Mouse (Mus musculus): ENCODE data around the gene Bst1. TPM values are rescaled to one million over a fixed set of nuclear protein-coding genes. Genes with fewer than 3 reads are reported as not detected.

The Bst1 gene
- polyA plus RNA-seq, 1 experiment from 2014 or later, result 2.8 TPM

DNA sequence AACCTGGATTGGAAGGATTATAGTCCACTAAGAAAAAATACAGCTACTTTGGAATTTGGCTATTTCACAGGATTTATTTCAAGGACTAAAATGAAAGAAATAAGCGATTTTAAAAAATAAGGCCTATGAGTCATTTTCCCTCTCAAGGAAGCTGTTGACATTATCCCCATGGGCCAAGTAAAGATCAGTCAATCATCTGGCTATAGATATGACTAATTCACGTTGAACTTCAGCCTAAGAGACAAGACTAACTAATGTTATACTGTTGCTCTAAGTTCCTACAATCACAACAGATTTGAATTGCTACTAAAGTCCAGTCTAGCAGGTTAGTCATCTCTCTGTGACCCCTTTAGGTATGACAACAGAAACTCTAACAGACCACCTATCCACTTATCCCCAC, 34.7 kb upstream of the Bst1 start:
- Histone ChIP-seq H3K27ac (ENCODE audit: low read length) (no peak overlapping the region), H3K9ac (ENCODE audit: low read length) (no peak overlapping the region), H3K9me3 (replicated peaks; ENCODE audit: control insufficient read depth, low read length) (no peaks in the 10 kb centered on the region), H3K36me3 (ENCODE audit: control insufficient read depth, insufficient read depth) (no peaks in the 10 kb centered on the region), H3K4me2 (ENCODE audit: low read depth, low read length) (no peak overlapping the region), H3K4me3 (ENCODE audit: low read length) (no peak overlapping the region), H3K4me1 (ENCODE audit: control insufficient read depth, insufficient read depth, low read length) (peaks cover 10% of the 10 kb centered on the region), H3K27me3 (ENCODE audit: control insufficient read depth, insufficient read depth, low read length) (no peaks in the 10 kb centered on the region)
- ATAC-seq (replicated peaks; ENCODE audit: extremely low read depth, insufficient read depth, low FRiP score), result no peak
- 68% methylated on average over 2 of the region's 2 CpGs for WGBS

DNA sequence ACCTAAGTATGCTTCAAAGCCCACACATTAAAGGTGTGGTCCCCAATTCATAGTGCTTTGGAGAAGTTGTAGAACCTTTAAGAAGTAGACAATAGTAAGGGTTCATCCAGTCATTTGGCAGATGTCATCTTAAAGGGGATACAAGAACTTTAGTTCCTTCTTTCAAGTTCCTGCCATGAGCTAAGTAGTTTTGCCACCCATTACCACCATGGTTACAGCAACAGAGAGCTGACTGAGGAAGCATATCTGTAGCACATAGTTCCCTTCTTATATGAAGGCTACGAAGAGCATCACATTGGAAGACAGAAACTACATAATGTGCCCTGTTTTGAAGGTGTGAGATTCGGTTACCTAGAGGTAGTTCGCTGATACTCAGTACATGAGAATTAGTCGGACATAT, 32.1 kb upstream of the Bst1 start:
- no peak overlapping the region for H3K4me3 ChIP-seq (ENCODE audit: low read length)
- 87% methylated on average over 4 of the region's 4 CpGs for WGBS
- H3K27me3 ChIP-seq (ENCODE audit: control insufficient read depth, insufficient read depth, low read length), result no peaks in the 10 kb centered on the region
- no peaks in the 10 kb centered on the region for H3K9me3 ChIP-seq (replicated peaks; ENCODE audit: control insufficient read depth, low read length)
- no peak overlapping the region for H3K9ac ChIP-seq (ENCODE audit: low read length)
- no peak overlapping the region for H3K4me2 ChIP-seq (ENCODE audit: low read depth, low read length)
- peaks cover 4% of the 10 kb centered on the region; the same call in 1 of the 2 replicates for H3K4me1 ChIP-seq (ENCODE audit: control insufficient read depth, insufficient read depth, low read length)
- no peak for ATAC-seq (replicated peaks; ENCODE audit: extremely low read depth, insufficient read depth, low FRiP score)
- H3K36me3 ChIP-seq (ENCODE audit: control insufficient read depth, insufficient read depth), result no peaks in the 10 kb centered on the region
- no peak overlapping the region for H3K27ac ChIP-seq (ENCODE audit: low read length)

DNA sequence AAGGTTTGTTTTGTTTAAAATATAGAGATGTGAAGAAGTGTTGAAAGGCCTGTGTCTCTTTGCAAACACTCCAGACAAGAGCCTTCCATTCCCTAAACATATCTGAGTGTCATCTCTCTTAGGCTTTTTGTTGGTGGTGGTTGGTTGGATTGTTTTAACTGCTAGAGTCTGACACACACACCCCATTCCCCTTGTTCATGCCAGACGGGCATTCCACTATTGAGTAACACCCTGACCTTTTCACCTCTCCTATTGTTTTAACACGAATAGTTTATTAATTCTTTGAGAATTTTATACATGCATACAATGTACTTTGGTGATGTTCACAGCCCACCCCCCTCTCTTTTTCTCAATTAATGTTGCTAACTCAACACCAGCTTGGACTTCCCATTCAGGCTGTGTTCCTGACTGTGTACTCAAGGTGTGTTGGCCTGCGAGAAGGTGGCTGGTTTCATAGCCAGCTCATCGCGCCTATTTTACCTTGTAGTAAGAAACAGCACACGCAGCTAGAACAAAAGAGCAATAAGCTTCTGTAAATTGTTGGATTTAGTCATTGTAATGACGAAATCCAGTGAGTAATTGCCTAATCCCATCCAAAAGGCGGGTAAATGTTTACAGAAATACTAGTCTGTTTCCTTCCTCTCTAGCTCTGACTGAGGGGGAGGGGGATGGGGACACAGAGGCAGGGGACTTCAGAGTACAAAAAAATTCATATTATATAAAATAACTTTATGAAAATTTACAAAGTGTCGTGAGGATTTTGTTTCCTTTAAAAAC, 30.5 kb upstream of the Bst1 start:
- H3K4me1 ChIP-seq (ENCODE audit: control insufficient read depth, insufficient read depth, low read length), result no peaks in the 10 kb centered on the region
- WGBS, result 69% methylated on average over 9 of the region's 9 CpGs
- no peak overlapping the region for H3K9ac ChIP-seq (ENCODE audit: low read length)
- no peak overlapping the region for H3K27ac ChIP-seq (ENCODE audit: low read length)
- no peak overlapping the region for H3K4me3 ChIP-seq (ENCODE audit: low read length)
- H3K4me2 ChIP-seq (ENCODE audit: low read depth, low read length), result no peak overlapping the region
- ATAC-seq (replicated peaks; ENCODE audit: extremely low read depth, insufficient read depth, low FRiP score), result no peak
- H3K9me3 ChIP-seq (replicated peaks; ENCODE audit: control insufficient read depth, low read length), result no peaks in the 10 kb centered on the region
- H3K36me3 ChIP-seq (ENCODE audit: control insufficient read depth, insufficient read depth), result no peaks in the 10 kb centered on the region
- no peaks in the 10 kb centered on the region for H3K27me3 ChIP-seq (ENCODE audit: control insufficient read depth, insufficient read depth, low read length)

DNA sequence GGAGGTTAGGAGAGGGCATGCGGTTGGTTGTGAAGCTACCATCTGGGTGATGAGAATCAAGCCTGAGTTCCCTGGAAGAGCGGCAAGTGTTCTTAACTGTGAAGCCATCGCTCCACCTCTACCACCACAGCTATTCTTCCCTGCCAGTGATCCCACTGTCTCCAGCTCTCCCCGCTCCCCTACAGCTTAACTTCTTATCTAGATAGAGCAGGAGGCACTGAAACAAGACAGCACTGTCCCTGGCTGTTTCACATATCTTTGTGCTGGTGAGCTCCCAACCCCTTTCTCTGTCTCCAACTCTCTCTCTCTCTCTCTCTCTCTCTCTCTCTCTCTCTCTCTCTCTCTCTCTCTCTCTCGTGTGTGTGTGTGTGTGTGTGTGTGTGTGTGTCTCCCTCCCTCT, 26.3 kb upstream of the Bst1 start:
- no peak overlapping the region for H3K27ac ChIP-seq (ENCODE audit: low read length)
- no peak overlapping the region for H3K4me3 ChIP-seq (ENCODE audit: low read length)
- H3K9ac ChIP-seq (ENCODE audit: low read length), result no peak overlapping the region
- H3K9me3 ChIP-seq (replicated peaks; ENCODE audit: control insufficient read depth, low read length), result no peaks in the 10 kb centered on the region
- no peaks in the 10 kb centered on the region for H3K4me1 ChIP-seq (ENCODE audit: control insufficient read depth, insufficient read depth, low read length)
- no peak for ATAC-seq (replicated peaks; ENCODE audit: extremely low read depth, insufficient read depth, low FRiP score)
- H3K36me3 ChIP-seq (ENCODE audit: control insufficient read depth, insufficient read depth), result no peaks in the 10 kb centered on the region
- 72% methylated on average over 4 of the region's 5 CpGs for WGBS
- no peaks in the 10 kb centered on the region for H3K27me3 ChIP-seq (ENCODE audit: control insufficient read depth, insufficient read depth, low read length)
- H3K4me2 ChIP-seq (ENCODE audit: low read depth, low read length), result no peak overlapping the region

DNA sequence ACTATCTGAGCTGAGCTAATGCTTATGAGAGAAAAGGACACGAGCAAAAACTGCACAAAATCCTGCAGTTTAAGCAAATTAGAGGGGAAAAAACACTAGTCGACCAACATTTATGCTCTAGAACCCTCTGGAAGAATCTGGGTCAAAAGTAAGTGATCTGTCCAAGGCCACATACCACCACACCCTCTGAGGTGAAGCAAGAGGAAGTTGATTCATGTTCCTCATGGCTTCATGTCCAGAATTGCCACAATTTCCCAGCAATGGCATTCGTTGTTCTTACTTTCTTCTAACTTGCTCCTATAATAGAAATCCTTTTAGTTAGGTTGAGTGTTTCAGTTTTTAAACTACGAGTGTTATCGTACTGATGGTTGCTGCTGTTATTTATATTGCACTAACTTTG, 19.2 kb upstream of the Bst1 start:
- H3K36me3 ChIP-seq (ENCODE audit: control insufficient read depth, insufficient read depth), result no peaks in the 10 kb centered on the region
- H3K27me3 ChIP-seq (ENCODE audit: control insufficient read depth, insufficient read depth, low read length), result no peaks in the 10 kb centered on the region
- no peak overlapping the region for H3K9ac ChIP-seq (ENCODE audit: low read length)
- WGBS, result 67% methylated on average over 5 of the region's 5 CpGs
- no peak overlapping the region for H3K27ac ChIP-seq (ENCODE audit: low read length)
- no peaks in the 10 kb centered on the region for H3K4me1 ChIP-seq (ENCODE audit: control insufficient read depth, insufficient read depth, low read length)
- no peaks in the 10 kb centered on the region for H3K9me3 ChIP-seq (replicated peaks; ENCODE audit: control insufficient read depth, low read length)
- no peak for ATAC-seq (replicated peaks; ENCODE audit: extremely low read depth, insufficient read depth, low FRiP score)
- no peak overlapping the region for H3K4me3 ChIP-seq (ENCODE audit: low read length)
- no peak overlapping the region for H3K4me2 ChIP-seq (ENCODE audit: low read depth, low read length)

DNA sequence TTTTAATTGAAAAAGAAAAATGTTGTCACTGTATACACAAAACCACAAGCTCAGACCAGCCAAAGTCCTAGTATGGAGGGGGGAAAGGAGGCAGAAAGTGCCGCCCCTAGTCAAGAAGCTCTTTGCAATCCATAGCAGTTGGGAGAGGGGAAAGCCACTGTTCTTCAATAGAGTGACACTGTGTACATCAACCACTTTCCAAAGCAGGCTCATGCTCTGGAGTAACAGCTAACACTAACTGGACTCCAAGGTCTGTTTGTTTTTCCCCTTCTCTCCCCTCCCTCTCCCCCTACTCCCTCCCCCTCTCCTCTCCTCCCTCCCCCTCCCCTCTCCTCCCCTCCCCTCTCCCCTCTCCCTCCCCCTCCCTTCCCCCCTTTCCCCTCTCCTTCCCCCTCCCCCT, 18.0 kb upstream of the Bst1 start:
- no peak for ATAC-seq (replicated peaks; ENCODE audit: extremely low read depth, insufficient read depth, low FRiP score)
- Histone ChIP-seq H3K4me1 (ENCODE audit: control insufficient read depth, insufficient read depth, low read length) (no peaks in the 10 kb centered on the region), H3K9me3 (replicated peaks; ENCODE audit: control insufficient read depth, low read length) (0 out of 2 replicates have a peak, but pooled peaks cover 3% of the 10 kb centered on the region), H3K4me2 (ENCODE audit: low read depth, low read length) (no peak overlapping the region), H3K36me3 (ENCODE audit: control insufficient read depth, insufficient read depth) (no peaks in the 10 kb centered on the region), H3K27me3 (ENCODE audit: control insufficient read depth, insufficient read depth, low read length) (no peaks in the 10 kb centered on the region), H3K9ac (ENCODE audit: low read length) (no peak overlapping the region), H3K4me3 (ENCODE audit: low read length) (no peak overlapping the region), H3K27ac (ENCODE audit: low read length) (no peak overlapping the region)
- 57% methylated on average over 1 of the region's 1 CpGs for WGBS

DNA sequence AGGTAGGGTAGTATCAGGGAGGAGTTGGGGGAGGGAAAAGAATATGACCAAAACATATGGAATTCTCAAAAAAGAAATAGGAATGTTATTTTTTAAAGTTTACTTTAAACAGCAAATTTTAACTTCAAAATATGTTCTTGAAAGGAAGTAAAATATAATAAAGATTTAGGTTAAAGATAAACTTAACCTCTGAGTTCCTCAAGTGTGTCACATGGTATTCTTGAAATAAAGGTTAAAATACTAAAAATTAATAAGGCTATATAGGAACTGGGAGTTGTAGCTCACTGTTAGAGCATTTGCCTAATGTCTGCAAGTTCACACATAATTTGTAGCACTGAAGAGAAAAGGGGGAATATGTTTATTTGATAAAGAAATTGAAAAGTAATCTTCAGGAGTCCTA, 17.4 kb upstream of the Bst1 start:
- Histone ChIP-seq H3K27ac (ENCODE audit: low read length) (no peak overlapping the region), H3K4me2 (ENCODE audit: low read depth, low read length) (no peak overlapping the region), H3K4me3 (ENCODE audit: low read length) (no peak overlapping the region), H3K9me3 (replicated peaks; ENCODE audit: control insufficient read depth, low read length) (0 out of 2 replicates have a peak, but pooled peaks cover 3% of the 10 kb centered on the region), H3K9ac (ENCODE audit: low read length) (no peak overlapping the region), H3K4me1 (ENCODE audit: control insufficient read depth, insufficient read depth, low read length) (no peaks in the 10 kb centered on the region), H3K27me3 (ENCODE audit: control insufficient read depth, insufficient read depth, low read length) (no peaks in the 10 kb centered on the region), H3K36me3 (ENCODE audit: control insufficient read depth, insufficient read depth) (no peaks in the 10 kb centered on the region)
- ATAC-seq (replicated peaks; ENCODE audit: extremely low read depth, insufficient read depth, low FRiP score), result no peak

DNA sequence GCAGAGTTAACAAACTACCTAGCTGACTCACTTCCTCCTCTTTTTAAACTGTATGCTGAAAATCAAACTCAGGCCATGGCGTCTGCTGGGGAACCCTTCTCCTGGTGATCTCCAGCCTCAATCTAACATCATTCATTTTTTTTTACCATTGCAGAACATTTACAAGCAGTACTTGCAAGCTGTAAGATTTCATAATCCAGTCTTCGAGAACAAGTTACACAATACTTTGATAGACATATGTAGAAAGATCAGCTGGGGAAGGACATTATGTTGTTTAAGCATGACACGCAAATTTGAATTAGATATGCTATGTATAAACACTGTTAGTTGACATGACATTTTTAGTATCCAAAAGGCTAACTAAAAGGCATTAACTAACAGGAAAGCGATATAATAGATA, 16.9 kb upstream of the Bst1 start:
- Histone ChIP-seq H3K36me3 (ENCODE audit: control insufficient read depth, insufficient read depth) (no peaks in the 10 kb centered on the region), H3K4me3 (ENCODE audit: low read length) (no peak overlapping the region), H3K27ac (ENCODE audit: low read length) (no peak overlapping the region), H3K27me3 (ENCODE audit: control insufficient read depth, insufficient read depth, low read length) (no peaks in the 10 kb centered on the region), H3K9me3 (replicated peaks; ENCODE audit: control insufficient read depth, low read length) (0 out of 2 replicates have a peak, but pooled peaks cover 3% of the 10 kb centered on the region), H3K4me2 (ENCODE audit: low read depth, low read length) (no peak overlapping the region), H3K4me1 (ENCODE audit: control insufficient read depth, insufficient read depth, low read length) (no peaks in the 10 kb centered on the region), H3K9ac (ENCODE audit: low read length) (no peak overlapping the region)
- no peak for ATAC-seq (replicated peaks; ENCODE audit: extremely low read depth, insufficient read depth, low FRiP score)
- WGBS, result 78% methylated on average over 4 of the region's 4 CpGs

DNA sequence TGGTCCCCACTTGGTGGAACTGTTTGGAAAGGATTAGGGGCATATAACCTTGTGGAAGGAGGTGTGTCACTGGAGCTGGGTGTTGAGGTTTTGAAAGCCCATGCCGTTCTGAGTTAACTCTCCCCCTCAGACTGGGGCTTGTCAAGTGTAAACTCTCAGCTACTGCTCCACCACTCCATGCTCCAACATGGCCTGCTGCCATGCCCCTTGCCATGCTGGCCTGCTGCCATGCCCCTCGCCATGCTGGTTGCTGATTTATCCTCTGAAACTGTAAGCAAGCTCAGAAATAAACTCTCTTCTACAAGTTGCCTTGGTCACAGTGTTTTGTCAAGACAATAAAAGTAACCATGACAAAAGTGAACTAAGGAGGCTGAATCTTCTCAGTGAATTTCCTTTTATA, 13.3 kb upstream of the Bst1 start:
- Histone ChIP-seq H3K4me3 (ENCODE audit: low read length) (no peak overlapping the region), H3K27me3 (ENCODE audit: control insufficient read depth, insufficient read depth, low read length) (no peaks in the 10 kb centered on the region), H3K9me3 (replicated peaks; ENCODE audit: control insufficient read depth, low read length) (0 out of 2 replicates have a peak, but pooled peaks cover 3% of the 10 kb centered on the region), H3K9ac (ENCODE audit: low read length) (no peak overlapping the region), H3K36me3 (ENCODE audit: control insufficient read depth, insufficient read depth) (no peaks in the 10 kb centered on the region), H3K4me1 (ENCODE audit: control insufficient read depth, insufficient read depth, low read length) (0 out of 2 replicates have a peak, but pooled peaks cover 3% of the 10 kb centered on the region), H3K27ac (ENCODE audit: low read length) (no peak overlapping the region), H3K4me2 (ENCODE audit: low read depth, low read length) (no peak overlapping the region)
- 83% methylated on average over 2 of the region's 2 CpGs for WGBS
- no peak for ATAC-seq (replicated peaks; ENCODE audit: extremely low read depth, insufficient read depth, low FRiP score)

Data from heart, embryonic 16.5 days (tissue).